Mouse (Mus musculus) bone marrow, adult 2 months (tissue): ENCODE measurements at regions not wholly inside any gene's neighbourhood (a gene's known extent, or its start where the extent isn't known, plus 50 kb on each side); places are given as distances from the start of the nearest gene placed in this dataset.
A peak's percentile ranks its signal among the peaks of the same experiment; 100 is the strongest.

ENCODE experiments used
- H3K27ac ChIP-seq: fragments of 200-500 bp; 2 replicates; pipeline ENCODE4 v1.5.1; 2012; ENCODE audit warnings: low read depth, mild to moderate bottlenecking, control low read depth, inconsistent platforms, low read length; ENCODE audit not compliant: control insufficient read depth, poor library complexity, insufficient read depth
- H3K4me1 ChIP-seq: fragments of 200-500 bp; 2 replicates; pipeline ENCODE4 v1.6.1; 2011; ENCODE audit warnings: low read length; ENCODE audit not compliant: control insufficient read depth, insufficient read depth
- H3K4me3 ChIP-seq: fragments of 200-500 bp; replicated peaks from 2 replicates; pipeline ENCODE3; 2011; ENCODE audit warnings: mild to moderate bottlenecking, low read depth, low read length, control low read depth; ENCODE audit not compliant: control insufficient read depth
- CTCF ChIP-seq: fragments of 200-500 bp; IDR thresholded peaks from 2 replicates; pipeline ENCODE4 v1.5.1; 2011; ENCODE audit warnings: low read length, control low read depth; ENCODE audit not compliant: control insufficient read depth, insufficient read depth
- POLR2A ChIP-seq: fragments of 200-500 bp; IDR thresholded peaks from 2 replicates; pipeline ENCODE4 v1.6.1; 2011; ENCODE audit warnings: low read depth, mild to moderate bottlenecking, control low read depth, low read length, borderline replicate concordance; ENCODE audit not compliant: control insufficient read depth
- WGBS: fragments of 180-500 bp; shearing (Covaris S2); methylation state at CpG from one replicate; pipeline ENCODE4 v1.1.7; 2018; 5-methylcytosine and 5-hydroxymethylcytosine counted together

DNA sequence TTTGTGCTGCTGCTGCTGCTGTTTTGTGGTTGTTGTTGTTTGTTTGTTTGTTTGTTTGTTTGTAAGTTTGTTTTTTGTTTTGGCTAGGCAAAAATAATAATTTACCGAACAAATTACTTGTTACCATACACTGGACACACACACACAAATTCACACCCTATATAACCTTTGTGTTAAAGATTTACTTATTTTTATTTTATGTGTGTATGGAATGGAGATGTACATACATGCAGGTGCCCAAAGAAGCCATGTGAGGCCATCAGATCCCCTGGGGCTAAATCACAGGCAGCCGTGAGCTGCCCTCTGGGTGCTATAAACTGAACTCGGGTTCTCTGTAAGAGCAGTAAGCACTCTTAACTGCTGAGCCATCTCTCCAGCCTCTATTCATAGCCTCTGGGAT lies 56.0 kb downstream of the Pttg1 start:
- no peak overlapping the region for H3K27ac ChIP-seq
- TF ChIP-seq CTCF, result no peak
- TF ChIP-seq POLR2A, result no peak
- H3K4me1 ChIP-seq, result no peaks in the 10 kb centered on the region
- WGBS, result 75% methylated on average over 3 of the region's 3 CpGs
- H3K4me3 ChIP-seq, result no peak overlapping the region

DNA sequence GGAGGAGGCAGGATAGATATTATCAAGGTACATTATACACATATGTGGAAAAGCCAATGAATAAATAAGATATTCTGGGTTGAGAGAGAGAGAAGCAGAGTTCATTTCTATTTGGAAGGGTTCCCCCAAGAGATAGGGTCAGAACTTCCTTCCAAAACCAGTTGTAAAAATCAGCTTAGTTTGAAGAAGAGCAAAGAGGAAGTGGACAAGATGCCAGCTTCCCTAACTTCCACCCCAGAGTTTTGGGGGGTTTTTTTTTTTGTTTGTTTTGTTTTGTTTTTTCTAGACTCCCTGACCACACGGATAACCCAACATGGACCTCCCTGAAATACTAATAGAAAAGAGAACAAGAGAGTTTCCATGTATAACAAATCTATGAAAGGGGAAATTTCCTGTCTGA lies 57.7 kb downstream of the Pttg1 start:
- no peak for TF ChIP-seq POLR2A
- TF ChIP-seq CTCF, result no peak
- WGBS, result 23% methylated on average over 1 of the region's 1 CpGs
- no peak overlapping the region for H3K27ac ChIP-seq
- H3K4me1 ChIP-seq, result no peaks in the 10 kb centered on the region
- no peak overlapping the region for H3K4me3 ChIP-seq

DNA sequence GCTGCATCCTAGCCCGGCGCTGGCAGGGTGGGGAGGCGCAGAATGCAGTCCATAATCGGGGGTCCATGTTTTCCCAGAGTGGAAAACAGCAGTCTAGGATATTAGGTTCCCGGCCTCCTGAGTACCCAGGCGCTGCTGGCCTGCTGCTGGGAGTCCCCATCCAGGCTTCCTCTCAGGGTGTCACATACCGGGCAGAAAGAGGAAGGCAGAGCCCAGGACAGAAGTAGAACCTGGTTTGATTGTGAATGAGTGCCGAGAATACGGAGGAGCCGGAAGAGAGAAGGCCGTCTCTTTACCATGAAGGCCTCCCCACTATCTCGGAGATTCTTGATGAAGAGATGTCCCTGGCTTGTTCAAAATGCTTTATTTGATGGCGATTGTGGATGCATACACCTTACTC lies 64.2 kb downstream of the Pttg1 start:
- WGBS, result 28% methylated on average over 13 of the region's 13 CpGs
- Histone ChIP-seq H3K4me1 (no peaks in the 10 kb centered on the region; the same call in 1 of the 2 replicates), H3K27ac (no peak overlapping the region), H3K4me3 (no peak overlapping the region)
- no peak for TF ChIP-seq POLR2A
- no peak for TF ChIP-seq CTCF

DNA sequence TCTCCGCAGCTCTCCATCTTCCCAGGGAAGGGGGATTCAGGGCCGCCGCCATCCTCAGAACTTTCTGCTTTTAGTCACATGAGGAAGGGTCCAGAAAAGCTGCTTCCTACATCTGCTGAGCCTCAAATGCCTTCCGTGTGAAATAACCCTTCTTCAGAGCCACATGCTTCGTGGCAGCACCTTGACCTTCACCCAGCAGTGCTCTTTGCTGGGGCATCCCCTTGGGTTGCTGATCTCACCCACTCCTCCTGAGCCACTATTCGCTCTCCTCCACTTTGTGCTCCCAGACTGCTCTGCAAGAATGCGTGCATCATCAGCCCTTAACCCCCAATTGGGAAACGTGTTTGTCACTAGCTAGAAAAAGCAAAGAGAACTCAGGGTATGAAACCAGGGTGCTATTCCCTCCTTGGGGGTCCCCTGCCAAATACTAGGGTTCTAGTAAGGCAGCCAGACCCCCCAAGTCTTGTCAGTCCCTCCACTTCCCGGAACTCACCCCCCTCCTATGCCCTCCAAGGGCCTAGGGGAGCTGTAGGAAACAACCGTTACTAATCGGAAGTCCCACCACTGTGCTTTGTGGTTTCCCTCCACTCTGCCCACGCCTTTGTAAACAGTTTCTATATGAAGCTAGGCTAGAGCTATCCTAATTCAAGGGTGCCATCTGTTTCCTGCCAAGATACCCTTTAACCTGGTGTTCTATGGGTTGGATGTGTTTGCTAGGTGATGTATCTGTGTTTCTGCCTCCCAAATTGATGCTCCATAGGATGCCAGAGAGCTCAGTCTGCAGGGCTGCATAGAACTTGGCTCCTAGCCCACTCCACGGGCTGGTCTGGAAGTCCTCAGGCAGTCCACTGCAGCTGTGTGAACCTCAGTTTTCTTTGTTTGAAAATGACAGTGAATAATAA lies 67.4 kb downstream of the Pttg1 start:
- Histone ChIP-seq H3K4me3 (no peak overlapping the region), H3K4me1 (peaks cover 2% of the 10 kb centered on the region), H3K27ac (no peak overlapping the region)
- TF ChIP-seq CTCF (no peak), POLR2A (no peak)
- 19% methylated on average over 13 of the region's 13 CpGs for WGBS

DNA sequence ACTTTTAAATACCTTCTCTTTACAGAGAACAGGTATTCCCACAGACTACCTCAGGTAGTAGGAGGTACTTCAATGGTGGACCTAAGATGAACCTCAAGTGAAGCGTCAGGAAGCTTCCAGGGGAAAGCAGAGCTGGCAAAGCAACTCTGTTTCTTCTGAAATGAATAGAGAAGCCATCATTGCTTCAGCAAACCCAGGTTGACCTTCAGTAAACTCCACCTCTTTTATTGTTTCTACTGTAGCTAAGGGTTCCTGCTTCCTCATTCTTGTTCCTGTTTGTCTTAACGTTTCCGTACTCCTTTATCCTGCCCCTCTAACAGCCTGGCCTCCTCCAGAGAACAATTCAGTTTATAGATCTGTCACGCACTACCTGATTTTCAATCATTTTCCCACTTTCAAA lies 72.4 kb downstream of the Pttg1 start:
- Histone ChIP-seq H3K4me1 (peaks cover 2% of the 10 kb centered on the region), H3K27ac (peak overlapping the region; percentile 23; the same call in 1 of the 2 replicates), H3K4me3 (no peak overlapping the region)
- TF ChIP-seq CTCF (no peak), POLR2A (no peak)
- 31% methylated on average over 4 of the region's 4 CpGs for WGBS

DNA sequence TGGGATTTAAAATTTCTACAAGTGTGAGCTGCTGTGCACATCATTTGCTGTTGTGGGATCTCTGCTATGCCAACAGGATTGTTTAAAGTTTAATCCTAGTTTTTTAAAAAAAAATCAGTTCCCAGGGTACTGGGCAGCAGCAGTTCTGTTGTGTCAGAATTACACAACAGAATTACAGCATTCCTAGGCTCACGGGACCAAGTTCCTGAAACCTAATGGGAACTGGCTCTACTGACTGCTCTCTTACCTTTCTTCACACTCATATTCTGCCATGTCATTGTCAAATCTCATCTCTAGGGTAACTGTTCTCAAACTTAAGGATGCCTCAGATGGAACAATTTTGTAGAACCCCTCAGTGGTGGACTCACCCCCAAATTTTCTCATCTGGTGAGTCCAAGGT lies 73.0 kb downstream of the Pttg1 start:
- no peak for TF ChIP-seq CTCF
- Histone ChIP-seq H3K27ac (peak overlapping the region; percentile 23; the same call in 1 of the 2 replicates), H3K4me1 (peaks cover 2% of the 10 kb centered on the region), H3K4me3 (no peak overlapping the region)
- WGBS, result 36% methylated on average over 1 of the region's 1 CpGs

DNA sequence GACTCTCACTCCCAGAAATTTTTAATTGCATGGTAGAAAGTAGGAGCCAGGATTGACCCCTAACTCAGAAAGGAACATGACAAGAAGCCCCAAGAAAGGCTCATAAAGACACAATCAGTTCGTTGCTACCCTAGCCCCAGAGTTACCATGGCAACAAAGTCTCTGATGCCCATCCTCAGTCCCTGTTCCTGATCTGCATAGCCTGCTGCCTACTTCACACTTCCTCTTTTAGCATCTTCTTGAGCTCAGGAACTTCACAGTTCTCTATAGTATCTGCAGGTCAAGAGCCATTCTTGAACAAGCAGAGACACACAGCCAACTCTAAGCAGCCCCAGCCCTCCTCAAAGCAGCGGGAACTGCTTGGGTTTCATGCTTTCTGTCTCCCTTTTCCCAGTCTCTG lies 74.2 kb downstream of the Pttg1 start:
- H3K27ac ChIP-seq, result no peak overlapping the region
- H3K4me1 ChIP-seq, result peaks cover 2% of the 10 kb centered on the region
- no peak overlapping the region for H3K4me3 ChIP-seq
- WGBS, result 42% methylated on average over 2 of the region's 2 CpGs
- no peak for TF ChIP-seq CTCF

DNA sequence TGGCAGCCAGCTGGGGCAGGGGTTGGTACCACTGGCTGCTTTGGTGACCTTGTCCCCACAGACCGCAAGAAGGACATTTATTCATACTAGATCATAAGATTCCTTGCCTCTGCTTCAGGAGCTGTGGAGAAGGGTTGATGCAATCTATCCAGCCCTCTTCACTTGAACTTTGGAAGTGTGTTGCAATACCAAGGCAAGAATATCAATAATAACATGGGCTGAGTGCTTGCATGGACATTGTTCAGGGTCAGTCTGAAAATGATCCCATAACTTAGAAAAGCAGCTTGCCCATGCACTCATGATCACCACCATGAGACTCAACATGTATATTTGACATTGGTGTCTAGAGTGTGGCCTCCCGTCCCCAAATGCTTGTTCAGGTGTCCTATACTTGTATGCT lies 74.7 kb downstream of the Pttg1 start:
- H3K4me1 ChIP-seq, result peaks cover 2% of the 10 kb centered on the region
- TF ChIP-seq CTCF (no peak), POLR2A (no peak)
- H3K27ac ChIP-seq, result no peak overlapping the region
- 75% methylated on average over 2 of the region's 2 CpGs for WGBS
- no peak overlapping the region for H3K4me3 ChIP-seq

DNA sequence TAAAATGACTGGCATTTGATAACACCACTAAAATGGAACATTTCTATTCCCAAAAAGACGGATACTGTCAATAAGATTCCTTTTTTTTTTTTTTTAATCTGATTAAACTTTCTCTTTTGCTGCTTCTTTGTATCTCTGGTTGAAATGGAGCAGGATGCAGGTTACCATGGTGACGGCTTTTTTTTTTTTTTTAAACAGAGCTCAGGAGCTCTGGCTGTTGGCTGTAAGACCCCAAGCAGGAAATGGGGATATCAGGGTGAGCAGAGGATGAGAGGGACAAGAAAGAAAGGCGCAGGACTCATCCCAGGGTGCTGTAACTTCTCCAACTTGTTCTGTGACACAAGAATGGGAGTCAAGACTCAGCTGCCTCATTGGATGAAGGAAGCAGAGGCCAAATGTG lies 75.8 kb downstream of the Pttg1 start:
- Histone ChIP-seq H3K4me3 (no peak overlapping the region), H3K4me1 (peaks cover 2% of the 10 kb centered on the region), H3K27ac (no peak overlapping the region)
- TF ChIP-seq POLR2A, result no peak
- TF ChIP-seq CTCF, result no peak
- 76% methylated on average over 3 of the region's 3 CpGs for WGBS
